ENCODE assay signal across 8 mouse cellular contexts in genomic region chr11:69663795-69664194, GRCm38 (mm10). TPM values are rescaled to one million over a fixed set of nuclear protein-coding genes. Genes with fewer than 3 reads are reported as not detected.
A peak's percentile ranks its signal among the peaks of the same experiment; 100 is the strongest.
DNase-seq lines count a peak whose midpoint lies in the region; ATAC-seq and TF ChIP-seq lines count a peak whose summit lies in the region.

No protein-coding gene starts in this region.

- no peak overlapping the region for H3K4me3 ChIP-seq in lung, embryonic 15.5 days
- no peak overlapping the region for H3K4me3 ChIP-seq in heart, postnatal 0 days (ENCODE audit: low read depth, low read length)
- H3K4me3 ChIP-seq in midbrain, embryonic 15.5 days: no peak overlapping the region

- peak overlapping the region; percentile 93; the same call in 1 of the 2 replicates for H3K27ac ChIP-seq in lung, embryonic 15.5 days
- H3K27ac ChIP-seq in heart, postnatal 0 days (ENCODE audit: low read depth): peak overlapping the region; percentile 97
- H3K27ac ChIP-seq in midbrain, embryonic 15.5 days: peak overlapping the region; percentile 97

- peak; percentile 77 to 88 for DNase-seq in adrenal gland, adult (ENCODE audit: inconsistent age in 2 of 2, low spot score in 1 of 2)
- no peak for DNase-seq in adrenal gland, postnatal 4 days (ENCODE audit: low spot score in 2 of 2)
- DNase-seq in lung, postnatal 25 days (ENCODE audit: low spot score): no peak
- DNase-seq in heart, postnatal 0 days (ENCODE audit: low spot score): no peak
- no peak for DNase-seq in embryo, embryonic 9.5 days (ENCODE audit: extremely low spot score)
- no peak for DNase-seq in thymus, postnatal 14 days

- WGBS in lung, embryonic 15.5 days: 73% methylated on average over 6 of the region's 6 CpGs
- WGBS in heart, postnatal 0 days: 75% methylated on average over 6 of the region's 6 CpGs
- 89% methylated on average over 6 of the region's 6 CpGs for WGBS in midbrain, embryonic 15.5 days

- peaks cover 56% of the 10 kb centered on the region for H3K36me3 ChIP-seq in lung, embryonic 15.5 days
- H3K36me3 ChIP-seq in heart, postnatal 0 days (replicated peaks; ENCODE audit: control insufficient read depth, insufficient read depth, low read length): peaks cover 51% of the 10 kb centered on the region
- peaks cover 43% of the 10 kb centered on the region for H3K36me3 ChIP-seq in midbrain, embryonic 15.5 days (replicated peaks)

- no peak overlapping the region for H3K9ac ChIP-seq in lung, embryonic 15.5 days
- no peak overlapping the region for H3K9ac ChIP-seq in heart, postnatal 0 days (replicated peaks; ENCODE audit: low read depth, low read length)
- no peak overlapping the region for H3K9ac ChIP-seq in midbrain, embryonic 15.5 days

- no peak overlapping the region for H3K4me2 ChIP-seq in lung, embryonic 15.5 days
- H3K4me2 ChIP-seq in heart, postnatal 0 days (ENCODE audit: low read depth, low read length): no peak overlapping the region
- no peak overlapping the region for H3K4me2 ChIP-seq in midbrain, embryonic 15.5 days

- no peak for ATAC-seq in lung, embryonic 15.5 days (ENCODE audit: borderline replicate concordance, extremely low read depth, low FRiP score, low TSS enrichment)
- ATAC-seq in heart, postnatal 0 days (ENCODE audit: insufficient read depth, low read depth): no peak
- no peak for ATAC-seq in midbrain, embryonic 15.5 days (replicated peaks)

- no peaks in the 10 kb centered on the region for H3K27me3 ChIP-seq in lung, embryonic 15.5 days
- H3K27me3 ChIP-seq in heart, postnatal 0 days (ENCODE audit: control insufficient read depth, insufficient read depth, low read length): no peaks in the 10 kb centered on the region
- no peaks in the 10 kb centered on the region for H3K27me3 ChIP-seq in midbrain, embryonic 15.5 days (replicated peaks)

- H3K9me3 ChIP-seq in lung, embryonic 15.5 days: no peaks in the 10 kb centered on the region
- no peaks in the 10 kb centered on the region for H3K9me3 ChIP-seq in heart, postnatal 0 days (replicated peaks; ENCODE audit: control insufficient read depth, low read length)
- no peaks in the 10 kb centered on the region for H3K9me3 ChIP-seq in midbrain, embryonic 15.5 days

- no peak for TF ChIP-seq CTCF in heart, postnatal 0 days (IDR thresholded peaks at IDR 0.05; ENCODE audit: low read depth)

- peaks cover 16% of the 10 kb centered on the region for H3K4me1 ChIP-seq in lung, embryonic 15.5 days
- H3K4me1 ChIP-seq in heart, postnatal 0 days (ENCODE audit: control insufficient read depth, insufficient read depth): peaks cover 14% of the 10 kb centered on the region
- H3K4me1 ChIP-seq in midbrain, embryonic 15.5 days: peaks cover 32% of the 10 kb centered on the region

- TF ChIP-seq EP300 in heart, postnatal 0 days (IDR thresholded peaks at IDR 0.05; ENCODE audit: low read depth): no peak

RNA-seq across cellular contexts. Expression of gene Mpdu1, which starts 1.4 kb away (rescaled TPM):
- total RNA-seq in adrenal gland, postnatal 4 days (2021): 100 to 1,000 TPM; 107 to 119 TPM
- polyA plus RNA-seq in lung, embryonic 15.5 days (2015; fragmentation: Nextera tagmentation; extraction: Ambion mirVana): 66.2 and 66.7 TPM in 2 replicates
- 123 and 137 TPM in 2 replicates for total RNA-seq in heart, postnatal 0 days (2014; rRNA removed; ENCODE audit: low replicate concordance)
- 30.0 and 33.0 TPM in 2 replicates for polyA plus RNA-seq in heart, postnatal 0 days (2015; fragmentation: Nextera tagmentation; extraction: Ambion mirVana)
- polyA plus RNA-seq in midbrain, embryonic 15.5 days (2015; fragmentation: Nextera tagmentation; extraction: Ambion mirVana): 99.9 and 108 TPM in 2 replicates

RNA-seq across cellular contexts. Expression of gene Cd68, which starts 2.2 kb away (rescaled TPM):
- 10 to 100 TPM; 11.9 to 12.5 TPM for total RNA-seq in adrenal gland, postnatal 4 days (2021)
- 11.5 and 11.8 TPM in 2 replicates for polyA plus RNA-seq in lung, embryonic 15.5 days (2015; fragmentation: Nextera tagmentation; extraction: Ambion mirVana)
- 2.6 and 6.9 TPM in 2 replicates for total RNA-seq in heart, postnatal 0 days (2014; rRNA removed; ENCODE audit: low replicate concordance)
- 6.1 and 8.5 TPM in 2 replicates for polyA plus RNA-seq in heart, postnatal 0 days (2015; fragmentation: Nextera tagmentation; extraction: Ambion mirVana)
- polyA plus RNA-seq in midbrain, embryonic 15.5 days (2015; fragmentation: Nextera tagmentation; extraction: Ambion mirVana): 9.4 and 10.4 TPM in 2 replicates

RNA-seq across cellular contexts. Expression of gene Eif4a1, which starts 8.4 kb away (rescaled TPM):
- 100 to 1,000 TPM; 640 to 673 TPM for total RNA-seq in adrenal gland, postnatal 4 days (2021)
- 595 and 603 TPM in 2 replicates for polyA plus RNA-seq in lung, embryonic 15.5 days (2015; fragmentation: Nextera tagmentation; extraction: Ambion mirVana)
- total RNA-seq in heart, postnatal 0 days (2014; rRNA removed; ENCODE audit: low replicate concordance): 573 and 656 TPM in 2 replicates
- 261 and 289 TPM in 2 replicates for polyA plus RNA-seq in heart, postnatal 0 days (2015; fragmentation: Nextera tagmentation; extraction: Ambion mirVana)
- polyA plus RNA-seq in midbrain, embryonic 15.5 days (2015; fragmentation: Nextera tagmentation; extraction: Ambion mirVana): 460 and 473 TPM in 2 replicates

RNA-seq across cellular contexts. Expression of gene Sox15, which starts 8.7 kb away (rescaled TPM):
- total RNA-seq in adrenal gland, postnatal 4 days (2021): under 1 TPM; 0.62 to 0.73 TPM
- polyA plus RNA-seq in lung, embryonic 15.5 days (2015; fragmentation: Nextera tagmentation; extraction: Ambion mirVana): 0.24 and 0.25 TPM in 2 replicates
- not detected in 2 replicates for total RNA-seq in heart, postnatal 0 days (2014; rRNA removed; ENCODE audit: low replicate concordance)
- not detected in 2 replicates for polyA plus RNA-seq in heart, postnatal 0 days (2015; fragmentation: Nextera tagmentation; extraction: Ambion mirVana)
- 0.20 TPM in 1 of 2 replicates, not detected in the other for polyA plus RNA-seq in midbrain, embryonic 15.5 days (2015; fragmentation: Nextera tagmentation; extraction: Ambion mirVana)

RNA-seq across cellular contexts. Expression of gene Senp3, which starts 18.1 kb away (rescaled TPM):
- total RNA-seq in adrenal gland, postnatal 4 days (2021): 10 to 100 TPM; 86.6 to 90.7 TPM
- 72.5 and 81.1 TPM in 2 replicates for polyA plus RNA-seq in lung, embryonic 15.5 days (2015; fragmentation: Nextera tagmentation; extraction: Ambion mirVana)
- total RNA-seq in heart, postnatal 0 days (2014; rRNA removed; ENCODE audit: low replicate concordance): 39.7 and 92.3 TPM in 2 replicates
- 27.4 and 32.6 TPM in 2 replicates for polyA plus RNA-seq in heart, postnatal 0 days (2015; fragmentation: Nextera tagmentation; extraction: Ambion mirVana)
- 116 and 122 TPM in 2 replicates for polyA plus RNA-seq in midbrain, embryonic 15.5 days (2015; fragmentation: Nextera tagmentation; extraction: Ambion mirVana)

Comparison
In these comparisons a context has a peak if more than half of its experiments do, and no peak if none do; other contexts are left out.
1. DNase-seq: peak in adrenal gland, adult (2 of 2); none in adrenal gland, postnatal 4 days (0 of 2), lung, postnatal 25 days (single experiment), heart, postnatal 0 days (single experiment), embryo, embryonic 9.5 days (single experiment) and thymus, postnatal 14 days (single experiment).
2. Peak in every context shown above with its lines, with median percentiles within 50 percentile points of each other: H3K27ac ChIP-seq.